Mouse (Mus musculus) 3T3-L1 (cell line): Measurements from ENCODE around the gene Tubb2a.

Experiments
- DNase-seq: peaks from one replicate; pipeline ENCODE4 v3.0.0-alpha.2; 2015; ENCODE audit warnings: low read depth, low spot score

The Tubb2a gene

GRCm38 (mm10) chr13:34054391-34054790 is 23.4 kb downstream of the Tubb2a start:
- DNase-seq: no peak

- DNase-seq: no peak
Measured at GRCm38 (mm10) chr13:34053673-34054282, 24.0 kb downstream of the Tubb2a start.

GRCm38 (mm10) chr13:34051692-34052091 is 26.1 kb downstream of the Tubb2a start:
- DNase-seq: no peak

- DNase-seq: no peak
Measured at GRCm38 (mm10) chr13:34050479-34050878, 27.3 kb downstream of the Tubb2a start.

GRCm38 (mm10) chr13:34047526-34047925 is 30.3 kb downstream of the Tubb2a start:
- no peak for DNase-seq

GRCm38 (mm10) chr13:34046421-34047012 is 31.3 kb downstream of the Tubb2a start:
- DNase-seq: peak; percentile 90

- DNase-seq: no peak
Measured at GRCm38 (mm10) chr13:34045511-34046249, 32.1 kb downstream of the Tubb2a start.

- no peak for DNase-seq
Measured at GRCm38 (mm10) chr13:34043716-34044393, 34.0 kb downstream of the Tubb2a start.

- DNase-seq: no peak
Measured at GRCm38 (mm10) chr13:34040091-34040490, 37.7 kb downstream of the Tubb2a start.

GRCm38 (mm10) chr13:34038901-34039341 is 38.9 kb downstream of the Tubb2a start:
- no peak for DNase-seq

GRCm38 (mm10) chr13:34038056-34038432 is 39.8 kb downstream of the Tubb2a start:
- DNase-seq: peak; percentile 7

- peak; percentile 96 for DNase-seq
Measured at GRCm38 (mm10) chr13:34037172-34038055, 40.4 kb downstream of the Tubb2a start, which contains the start of gene Bphl. Gene Bphl, plus strand, starts transcription at chr13:34037597.

GRCm38 (mm10) chr13:34036726-34037125 is 41.1 kb downstream of the Tubb2a start:
- DNase-seq: no peak

- DNase-seq: no peak
Measured at GRCm38 (mm10) chr13:34035424-34035823, 42.4 kb downstream of the Tubb2a start.

GRCm38 (mm10) chr13:34032041-34032440 is 45.8 kb downstream of the Tubb2a start:
- DNase-seq: no peak
